Mouse (Mus musculus): ENCODE measurements around the gene Xylb. TPM values are rescaled to one million over a fixed set of nuclear protein-coding genes. Genes with fewer than 3 reads are reported as not detected.

Gene Xylb
- polyA plus RNA-seq, 1 experiment from 2014 or later: 5.2 TPM

DNA sequence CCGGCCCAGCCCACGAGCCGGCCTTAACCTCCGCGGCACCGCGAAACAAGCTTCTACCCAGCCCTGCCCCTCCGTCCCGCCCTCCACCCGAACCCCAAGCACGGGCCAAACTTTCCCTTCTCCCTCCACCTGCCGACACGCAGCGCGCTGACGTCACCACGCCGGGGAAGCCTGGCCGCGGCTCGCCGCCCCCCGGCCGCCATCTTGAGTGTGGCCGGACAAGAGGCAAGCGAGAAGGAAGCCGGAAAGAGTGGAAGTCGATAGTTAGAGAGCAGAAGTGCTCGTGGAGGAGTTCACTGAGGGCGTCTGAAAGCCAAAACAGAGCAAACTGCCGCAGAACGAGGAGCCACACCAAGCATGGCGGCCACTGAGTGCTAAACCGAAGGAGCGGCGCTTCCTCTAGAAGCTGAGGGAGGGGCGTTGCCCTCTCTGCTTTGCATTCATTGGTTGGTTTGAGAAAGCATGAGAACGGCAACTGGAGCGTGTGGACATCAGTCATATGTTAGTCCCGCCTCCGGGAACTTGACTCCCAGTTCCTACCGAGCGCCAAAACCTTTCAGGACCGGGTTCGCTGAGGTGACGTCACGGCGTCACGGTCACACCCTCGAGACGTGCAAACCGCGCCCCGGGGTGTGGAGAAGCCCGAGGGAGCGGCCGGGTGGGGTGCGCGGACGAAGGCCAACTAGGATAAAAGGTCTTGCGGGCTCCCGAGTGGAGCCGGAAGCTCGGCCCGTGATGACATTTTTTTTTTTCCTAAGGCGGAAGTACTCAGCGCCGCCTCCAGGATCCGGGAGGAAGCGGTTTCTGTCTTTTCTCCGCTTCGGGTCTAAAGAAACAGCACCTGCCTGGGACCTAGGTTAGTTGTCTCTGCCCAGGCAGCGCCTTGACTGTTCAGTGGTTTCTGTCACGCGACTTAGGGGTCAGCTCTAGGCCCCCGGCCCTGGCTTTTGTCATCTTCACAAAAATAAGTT lies 34.6 kb upstream of the Xylb start, which contains the start of gene Oxsr1:
Oxsr1 (minus strand) TSS at position 139 of the 971 bp plus-strand sequence.
- Histone ChIP-seq H3K27ac (ENCODE audit: low read length) (peak within 1 kb of the TSS; percentile 90), H3K27me3 (ENCODE audit: control insufficient read depth, insufficient read depth, low read length) (no peaks in the 10 kb centered on the region), H3K4me1 (ENCODE audit: control insufficient read depth, insufficient read depth, low read length) (peaks cover 5% of the 10 kb centered on the region; the same call in 1 of the 2 replicates), H3K9ac (replicated peaks; ENCODE audit: low read depth, low read length) (peak within 1 kb of the TSS; percentile 67), H3K36me3 (ENCODE audit: control insufficient read depth, insufficient read depth, low read length) (no peaks in the 10 kb centered on the region), H3K4me2 (replicated peaks; ENCODE audit: low read depth, low read length) (peak within 1 kb of the TSS; percentile 80), H3K9me3 (ENCODE audit: control insufficient read depth, low read depth, low read length) (no peaks in the 10 kb centered on the region), H3K4me3 (ENCODE audit: low read depth, low read length) (peak within 1 kb of the TSS; percentile 79)
- peak; percentile 97 for ATAC-seq (ENCODE audit: insufficient number of reproducible peaks, insufficient read depth, low FRiP score, low read depth)
- under 1% methylated on average over 75 of the region's 76 CpGs for WGBS

DNA sequence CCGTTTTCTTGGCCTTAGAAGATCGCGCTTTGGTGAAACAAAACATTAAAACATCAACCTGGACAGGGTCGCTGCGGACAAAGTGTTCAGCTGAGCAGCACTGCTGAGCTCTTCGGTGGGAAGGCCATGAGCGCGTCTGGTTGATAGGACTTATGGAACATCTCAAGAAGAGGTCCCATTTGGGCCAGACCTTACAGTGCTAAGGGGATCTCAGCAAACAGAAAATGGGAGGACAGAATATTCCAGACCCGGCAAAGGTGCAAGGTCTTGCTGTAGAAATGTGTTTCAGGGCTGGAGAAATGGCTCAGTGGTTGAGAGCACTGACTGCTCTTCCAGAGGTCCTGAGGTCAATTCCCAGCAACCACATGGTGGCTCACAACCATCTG lies 33.9 kb upstream of the Xylb start:
- Histone ChIP-seq H3K27ac (ENCODE audit: low read length) (peak overlapping the region; percentile 90), H3K4me1 (ENCODE audit: control insufficient read depth, insufficient read depth, low read length) (peaks cover 5% of the 10 kb centered on the region; the same call in 1 of the 2 replicates), H3K27me3 (ENCODE audit: control insufficient read depth, insufficient read depth, low read length) (no peaks in the 10 kb centered on the region), H3K4me3 (ENCODE audit: low read depth, low read length) (peak overlapping the region; percentile 79), H3K36me3 (ENCODE audit: control insufficient read depth, insufficient read depth, low read length) (no peaks in the 10 kb centered on the region), H3K9me3 (ENCODE audit: control insufficient read depth, low read depth, low read length) (no peaks in the 10 kb centered on the region), H3K4me2 (replicated peaks; ENCODE audit: low read depth, low read length) (peak overlapping the region; percentile 80), H3K9ac (replicated peaks; ENCODE audit: low read depth, low read length) (peak overlapping the region; percentile 46)
- no peak for ATAC-seq (ENCODE audit: insufficient number of reproducible peaks, insufficient read depth, low FRiP score, low read depth)
- WGBS: 5% methylated on average over 9 of the region's 9 CpGs

DNA sequence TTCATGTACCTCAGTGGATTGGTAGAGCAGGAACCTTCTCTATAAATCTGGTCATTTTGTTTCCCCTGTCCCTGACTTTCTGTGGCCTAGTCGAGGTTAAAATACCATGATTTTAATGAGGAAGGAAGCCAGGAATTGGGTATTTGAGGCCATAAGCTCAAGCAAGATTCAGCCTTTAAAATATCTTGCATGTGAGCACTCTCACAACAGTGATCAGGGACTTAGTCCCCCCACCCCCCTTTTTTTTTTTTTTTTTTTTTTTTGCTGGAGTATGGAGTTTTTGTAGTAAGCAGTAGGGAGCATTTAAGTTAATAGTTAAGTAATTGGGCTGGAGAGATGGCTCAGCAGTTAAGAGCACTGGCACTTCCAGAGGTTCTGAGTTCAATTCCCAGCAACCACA lies 33.1 kb upstream of the Xylb start:
- H3K9me3 ChIP-seq (ENCODE audit: control insufficient read depth, low read depth, low read length): no peaks in the 10 kb centered on the region
- no peak overlapping the region for H3K4me3 ChIP-seq (ENCODE audit: low read depth, low read length)
- H3K27me3 ChIP-seq (ENCODE audit: control insufficient read depth, insufficient read depth, low read length): no peaks in the 10 kb centered on the region
- peaks cover 5% of the 10 kb centered on the region; the same call in 1 of the 2 replicates for H3K4me1 ChIP-seq (ENCODE audit: control insufficient read depth, insufficient read depth, low read length)
- H3K27ac ChIP-seq (ENCODE audit: low read length): no peak overlapping the region
- H3K9ac ChIP-seq (replicated peaks; ENCODE audit: low read depth, low read length): no peak overlapping the region
- H3K4me2 ChIP-seq (replicated peaks; ENCODE audit: low read depth, low read length): no peak overlapping the region
- 71% methylated on average over 1 of the region's 1 CpGs for WGBS
- ATAC-seq (ENCODE audit: insufficient number of reproducible peaks, insufficient read depth, low FRiP score, low read depth): no peak
- no peaks in the 10 kb centered on the region for H3K36me3 ChIP-seq (ENCODE audit: control insufficient read depth, insufficient read depth, low read length)

DNA sequence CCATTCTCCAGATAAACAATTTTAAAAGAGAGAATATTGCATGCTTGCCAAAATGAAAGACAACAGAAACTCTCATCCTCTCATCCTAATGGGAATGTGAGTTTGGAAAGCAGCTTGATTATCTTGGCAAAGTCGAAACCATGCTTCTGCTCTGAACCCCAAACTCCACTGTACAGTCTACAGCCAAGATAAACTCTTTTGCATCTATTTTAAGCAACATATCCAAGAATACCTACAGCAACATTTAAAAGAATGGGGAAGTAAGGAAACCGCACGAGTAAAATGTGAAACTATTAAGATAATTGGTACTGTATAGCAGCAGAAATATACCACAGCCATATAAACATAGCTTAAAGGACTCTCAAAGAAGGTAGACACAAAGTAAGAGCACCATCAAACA lies 28.7 kb upstream of the Xylb start:
- Histone ChIP-seq H3K9me3 (ENCODE audit: control insufficient read depth, low read depth, low read length) (no peaks in the 10 kb centered on the region), H3K4me2 (replicated peaks; ENCODE audit: low read depth, low read length) (no peak overlapping the region), H3K27me3 (ENCODE audit: control insufficient read depth, insufficient read depth, low read length) (no peaks in the 10 kb centered on the region), H3K4me3 (ENCODE audit: low read depth, low read length) (no peak overlapping the region), H3K27ac (ENCODE audit: low read length) (no peak overlapping the region), H3K9ac (replicated peaks; ENCODE audit: low read depth, low read length) (no peak overlapping the region), H3K4me1 (ENCODE audit: control insufficient read depth, insufficient read depth, low read length) (no peaks in the 10 kb centered on the region), H3K36me3 (ENCODE audit: control insufficient read depth, insufficient read depth, low read length) (no peaks in the 10 kb centered on the region)
- ATAC-seq (ENCODE audit: insufficient number of reproducible peaks, insufficient read depth, low FRiP score, low read depth): no peak
- WGBS: 79% methylated on average over 3 of the region's 3 CpGs

DNA sequence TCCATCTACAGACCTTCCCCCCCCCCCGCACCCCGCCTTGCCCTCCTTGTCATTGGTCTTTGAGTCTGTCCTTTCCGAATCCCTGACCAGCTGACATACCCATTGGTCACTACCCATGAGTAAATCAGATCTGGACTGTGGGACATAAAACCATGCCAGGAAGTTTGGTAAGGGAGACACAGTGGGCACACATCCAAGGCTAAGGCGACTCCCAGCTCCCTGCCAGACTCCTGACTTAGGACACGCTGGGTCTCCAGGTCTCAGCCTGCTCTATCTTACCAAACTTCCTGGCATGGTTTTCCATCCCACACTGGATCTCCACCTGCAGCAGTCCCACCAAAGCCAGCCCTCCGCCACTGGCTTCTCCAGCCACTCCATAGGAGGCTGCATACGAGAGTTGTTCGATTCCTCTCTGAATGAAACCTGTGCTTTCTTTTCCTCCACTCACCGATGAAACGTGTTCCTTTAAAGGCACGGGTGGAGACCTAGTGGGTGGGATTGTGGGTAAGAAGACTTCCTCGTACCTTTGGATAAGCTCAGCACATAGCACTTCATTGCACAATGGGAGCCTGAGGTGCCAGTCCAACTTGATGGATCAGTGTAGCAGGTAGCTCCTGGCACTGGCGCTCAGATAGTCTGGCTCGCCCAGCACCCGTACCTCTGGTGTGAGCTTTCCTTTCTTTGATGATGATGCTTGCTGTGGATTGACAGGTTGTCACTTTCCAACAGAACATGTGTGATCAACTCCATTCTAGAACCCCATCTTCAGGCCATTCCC lies 26.8 kb upstream of the Xylb start:
- H3K27me3 ChIP-seq (ENCODE audit: control insufficient read depth, insufficient read depth, low read length): no peaks in the 10 kb centered on the region
- no peak overlapping the region for H3K27ac ChIP-seq (ENCODE audit: low read length)
- 0 out of 2 replicates have a peak, but pooled peaks cover 3% of the 10 kb centered on the region for H3K4me1 ChIP-seq (ENCODE audit: control insufficient read depth, insufficient read depth, low read length)
- H3K36me3 ChIP-seq (ENCODE audit: control insufficient read depth, insufficient read depth, low read length): no peaks in the 10 kb centered on the region
- H3K9me3 ChIP-seq (ENCODE audit: control insufficient read depth, low read depth, low read length): no peaks in the 10 kb centered on the region
- no peak overlapping the region for H3K4me2 ChIP-seq (replicated peaks; ENCODE audit: low read depth, low read length)
- H3K4me3 ChIP-seq (ENCODE audit: low read depth, low read length): no peak overlapping the region
- no peak overlapping the region for H3K9ac ChIP-seq (replicated peaks; ENCODE audit: low read depth, low read length)
- 87% methylated on average over 15 of the region's 15 CpGs for WGBS
- ATAC-seq (ENCODE audit: insufficient number of reproducible peaks, insufficient read depth, low FRiP score, low read depth): no peak

DNA sequence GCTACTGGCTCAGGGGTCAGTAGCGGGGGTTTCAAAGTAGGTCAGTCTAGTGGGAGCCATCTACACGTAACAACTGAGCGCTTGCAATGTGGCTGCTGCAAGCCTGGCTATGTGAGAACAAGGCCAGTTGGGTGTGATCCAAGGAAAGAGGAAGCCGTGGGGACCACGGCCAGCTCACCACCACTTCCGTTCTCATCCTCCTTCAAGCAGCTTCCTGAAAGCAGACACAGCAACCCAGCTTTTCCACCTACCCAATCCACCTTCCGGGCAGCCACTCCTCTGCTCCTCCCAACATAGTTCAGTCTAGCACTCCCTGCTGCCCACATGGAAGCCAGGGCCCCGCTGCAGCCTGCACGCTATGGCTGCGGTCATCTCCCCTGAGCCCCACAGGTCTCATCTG lies 22.9 kb upstream of the Xylb start:
- no peak overlapping the region for H3K4me3 ChIP-seq (ENCODE audit: low read depth, low read length)
- no peaks in the 10 kb centered on the region for H3K27me3 ChIP-seq (ENCODE audit: control insufficient read depth, insufficient read depth, low read length)
- H3K9ac ChIP-seq (replicated peaks; ENCODE audit: low read depth, low read length): 0 out of 2 replicates have a peak overlapping the region, but pooled peaks have one; percentile 14
- 0 out of 2 replicates have a peak, but pooled peaks cover 6% of the 10 kb centered on the region for H3K4me1 ChIP-seq (ENCODE audit: control insufficient read depth, insufficient read depth, low read length)
- H3K36me3 ChIP-seq (ENCODE audit: control insufficient read depth, insufficient read depth, low read length): peaks cover 10% of the 10 kb centered on the region; the same call in 1 of the 2 replicates
- no peaks in the 10 kb centered on the region for H3K9me3 ChIP-seq (ENCODE audit: control insufficient read depth, low read depth, low read length)
- no peak overlapping the region for H3K4me2 ChIP-seq (replicated peaks; ENCODE audit: low read depth, low read length)
- WGBS: 44% methylated on average over 10 of the region's 10 CpGs
- ATAC-seq (ENCODE audit: insufficient number of reproducible peaks, insufficient read depth, low FRiP score, low read depth): no peak
- H3K27ac ChIP-seq (ENCODE audit: low read length): no peak overlapping the region

DNA sequence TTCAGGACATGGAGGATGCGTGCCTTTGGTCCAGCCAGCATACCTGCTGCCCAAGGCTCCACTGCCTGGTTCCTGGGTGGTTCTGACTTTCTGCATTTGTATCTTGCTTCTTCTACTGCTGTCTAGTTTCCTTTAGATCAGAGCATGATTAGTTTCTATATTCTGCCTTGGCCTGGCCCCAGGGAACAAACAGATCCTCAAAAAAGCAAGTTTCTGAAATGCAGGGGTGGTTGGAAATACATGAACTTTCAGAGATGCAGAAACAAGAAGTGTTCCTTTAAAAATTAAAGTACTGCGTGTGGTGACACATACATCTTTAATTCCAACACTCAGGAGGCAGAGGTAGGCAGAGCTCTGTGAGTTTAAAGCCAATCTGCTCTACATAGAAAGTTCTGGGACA lies 22.3 kb upstream of the Xylb start:
- Histone ChIP-seq H3K27ac (ENCODE audit: low read length) (no peak overlapping the region), H3K4me1 (ENCODE audit: control insufficient read depth, insufficient read depth, low read length) (0 out of 2 replicates have a peak, but pooled peaks cover 8% of the 10 kb centered on the region), H3K36me3 (ENCODE audit: control insufficient read depth, insufficient read depth, low read length) (peaks cover 10% of the 10 kb centered on the region; the same call in 1 of the 2 replicates), H3K4me3 (ENCODE audit: low read depth, low read length) (no peak overlapping the region), H3K9me3 (ENCODE audit: control insufficient read depth, low read depth, low read length) (no peaks in the 10 kb centered on the region), H3K9ac (replicated peaks; ENCODE audit: low read depth, low read length) (no peak overlapping the region), H3K27me3 (ENCODE audit: control insufficient read depth, insufficient read depth, low read length) (no peaks in the 10 kb centered on the region), H3K4me2 (replicated peaks; ENCODE audit: low read depth, low read length) (no peak overlapping the region)
- WGBS: 89% methylated on average over 2 of the region's 2 CpGs
- ATAC-seq (ENCODE audit: insufficient number of reproducible peaks, insufficient read depth, low FRiP score, low read depth): no peak

DNA sequence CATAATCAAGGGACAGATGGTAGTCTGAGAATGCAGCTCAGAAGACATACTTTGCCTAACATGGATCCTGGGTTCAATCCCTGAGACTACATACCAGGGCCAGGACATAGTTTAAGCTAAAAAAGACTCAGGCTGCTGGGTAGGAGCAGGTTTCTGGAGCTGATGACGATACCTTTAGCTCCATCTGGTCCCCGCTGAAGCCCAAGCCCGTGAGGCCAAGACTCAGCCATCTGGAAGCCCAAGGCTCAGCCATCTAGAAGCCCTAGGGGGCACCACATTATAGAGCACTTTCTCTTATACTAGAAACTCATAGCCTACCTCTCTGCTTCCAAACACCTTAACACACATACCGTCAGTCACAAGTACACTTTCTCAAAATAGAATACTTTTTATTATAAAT lies 21.6 kb upstream of the Xylb start:
- no peak for ATAC-seq (ENCODE audit: insufficient number of reproducible peaks, insufficient read depth, low FRiP score, low read depth)
- H3K27me3 ChIP-seq (ENCODE audit: control insufficient read depth, insufficient read depth, low read length): no peaks in the 10 kb centered on the region
- WGBS: 75% methylated on average over 4 of the region's 4 CpGs

More for the DNA sequence above, 21.6 kb upstream of the Xylb start:
- H3K4me2 ChIP-seq (replicated peaks; ENCODE audit: low read depth, low read length): no peak overlapping the region
- 0 out of 2 replicates have a peak, but pooled peaks cover 13% of the 10 kb centered on the region for H3K4me1 ChIP-seq (ENCODE audit: control insufficient read depth, insufficient read depth, low read length)
- no peaks in the 10 kb centered on the region for H3K9me3 ChIP-seq (ENCODE audit: control insufficient read depth, low read depth, low read length)
- no peak overlapping the region for H3K4me3 ChIP-seq (ENCODE audit: low read depth, low read length)
- H3K27ac ChIP-seq (ENCODE audit: low read length): no peak overlapping the region
- no peak overlapping the region for H3K9ac ChIP-seq (replicated peaks; ENCODE audit: low read depth, low read length)
- peaks cover 10% of the 10 kb centered on the region; the same call in 1 of the 2 replicates for H3K36me3 ChIP-seq (ENCODE audit: control insufficient read depth, insufficient read depth, low read length)

All from stomach, embryonic 14.5 days (tissue).